Mouse (Mus musculus) CH12.LX (cell line): Measurements from ENCODE around the gene Mplkip. TPM values are rescaled to one million over a fixed set of nuclear protein-coding genes. Genes with fewer than 3 reads are reported as not detected.

Experiments
- DNase-seq: peaks from one replicate; pipeline ENCODE4 v3.0.0-alpha.2; 2013; ENCODE audit errors: extremely low read depth
- H3K27ac ChIP-seq: 2 replicates; pipeline ENCODE4 v1.5.1; 2012; ENCODE audit warnings: low read depth, mild to moderate bottlenecking, control low read depth, moderate library complexity; ENCODE audit not compliant: insufficient read depth
- H3K27me3 ChIP-seq: replicated peaks from 2 replicates; pipeline ENCODE3; 2012; ENCODE audit warnings: inconsistent platforms
- H3K36me3 ChIP-seq, 2 experiments: replicated peaks in 1 of 2; 2 replicates each; pipeline versions ENCODE3 to v1.6.1; 2012; ENCODE audit warnings: inconsistent platforms in 1 of 2, low read length in 1 of 2, mild to moderate bottlenecking in 1 of 2, mixed read lengths in 1 of 2, moderate library complexity in 1 of 2; ENCODE audit not compliant: control insufficient read depth in 1 of 2, insufficient read depth in 1 of 2
- H3K4me1 ChIP-seq, 2 experiments: 2 replicates each; pipeline ENCODE4 v1.6.1; 2012; ENCODE audit warnings: inconsistent platforms in 1 of 2, moderate library complexity in 1 of 2; ENCODE audit not compliant: insufficient read depth in 2 of 2, control insufficient read depth in 1 of 2
- H3K4me2 ChIP-seq: 2 replicates; pipeline ENCODE4 v1.6.1; 2012; ENCODE audit warnings: low read depth, mild to moderate bottlenecking, control low read depth; ENCODE audit not compliant: poor library complexity, insufficient read depth, severe bottlenecking
- H3K4me3 ChIP-seq, 3 experiments: fragments of 150-350 bp in 1 of 3; sonication (generic) in 1 of 3; replicated peaks in 1 of 3; 2 replicates each; pipeline versions ENCODE3 to v1.5.1; 2011 to 2012; ENCODE audit warnings: low read depth in 2 of 3, low read length in 2 of 3, mild to moderate bottlenecking in 2 of 3, moderate library complexity in 2 of 3, control low read depth in 1 of 3, improper control_type of control experiment in 1 of 3, inconsistent platforms in 1 of 3, mixed read lengths in 1 of 3; ENCODE audit not compliant: poor library complexity in 1 of 3
- H3K79me2 ChIP-seq: replicated peaks from 2 replicates; pipeline ENCODE4 v1.6.1; 2012; ENCODE audit warnings: mild to moderate bottlenecking, moderate library complexity; ENCODE audit not compliant: control insufficient read depth, poor library complexity, insufficient read depth, severe bottlenecking; ENCODE audit errors: extremely low read depth
- H3K9ac ChIP-seq: 2 replicates; pipeline ENCODE4 v1.6.1; 2012; ENCODE audit warnings: low read depth, mild to moderate bottlenecking, control low read depth, moderate library complexity; ENCODE audit not compliant: insufficient read depth
- H3K9me3 ChIP-seq: replicated peaks from 2 replicates; pipeline ENCODE3; 2012; ENCODE audit warnings: low read length, inconsistent platforms, mixed read lengths
- BHLHE40 ChIP-seq: IDR thresholded peaks from 2 replicates; pipeline ENCODE4 v1.6.1; 2011; ENCODE audit warnings: mild to moderate bottlenecking, low read depth, low read length, improper control_type of control experiment
- CHD1 ChIP-seq: IDR thresholded peaks from 2 replicates; pipeline ENCODE4 v1.6.1; 2012; ENCODE audit warnings: low read depth, low read length, improper control_type of control experiment, inconsistent platforms
- CHD2 ChIP-seq: IDR thresholded peaks from 2 replicates; pipeline ENCODE4 v1.6.1; 2011; ENCODE audit warnings: low read length, improper control_type of control experiment
- CTCF ChIP-seq, 2 experiments: IDR thresholded peaks in 1 of 2; conservative IDR thresholded peaks in 1 of 2; 2 replicates each; pipeline ENCODE4 v1.5.1; 2011 to 2012; ENCODE audit warnings: low read depth in 2 of 2, low read length in 2 of 2, improper control_type of control experiment in 1 of 2, inconsistent platforms in 1 of 2, mild to moderate bottlenecking in 1 of 2, moderate library complexity in 1 of 2
- E2F4 ChIP-seq: IDR thresholded peaks from 2 replicates; pipeline ENCODE4 v1.6.1; 2011; ENCODE audit warnings: low read depth, low read length, improper control_type of control experiment; ENCODE audit not compliant: insufficient replicate concordance
- ELF1 ChIP-seq: IDR thresholded peaks from 2 replicates; pipeline ENCODE4 v1.6.1; 2014; ENCODE audit warnings: low read depth, mild to moderate bottlenecking, inconsistent platforms, low read length, improper control_type of control experiment
- EP300 ChIP-seq: IDR thresholded peaks from 2 replicates; pipeline ENCODE4 v1.6.1; 2011; ENCODE audit warnings: low read length, improper control_type of control experiment
- ETS1 ChIP-seq: conservative IDR thresholded peaks from 2 replicates; pipeline ENCODE4 v1.6.1; 2012; ENCODE audit warnings: low read depth, mild to moderate bottlenecking, inconsistent platforms, low read length, improper control_type of control experiment, moderate library complexity
- GABPA ChIP-seq: IDR thresholded peaks from 2 replicates; pipeline ENCODE4 v1.6.1; 2012; ENCODE audit warnings: low read depth, low read length, improper control_type of control experiment, inconsistent platforms; ENCODE audit not compliant: insufficient replicate concordance
- HCFC1 ChIP-seq: IDR thresholded peaks from 2 replicates; pipeline ENCODE4 v1.6.1; 2012; ENCODE audit warnings: low read depth, mild to moderate bottlenecking, inconsistent platforms, low read length, improper control_type of control experiment
- IRF4 ChIP-seq: IDR thresholded peaks from 2 replicates; pipeline ENCODE4 v1.6.1; 2014; ENCODE audit warnings: low read depth, mild to moderate bottlenecking, inconsistent platforms, low read length, improper control_type of control experiment
- JUN ChIP-seq: IDR thresholded peaks from 2 replicates; pipeline ENCODE4 v1.6.1; 2011; ENCODE audit warnings: low read depth, mild to moderate bottlenecking, low read length, improper control_type of control experiment, moderate library complexity; ENCODE audit not compliant: insufficient read depth
- JUND ChIP-seq: conservative IDR thresholded peaks from 2 replicates; pipeline ENCODE4 v1.6.1; 2011; ENCODE audit warnings: low read depth, low read length, improper control_type of control experiment
- KAT2A ChIP-seq: IDR thresholded peaks from 2 replicates; pipeline ENCODE4 v1.6.1; 2012; ENCODE audit warnings: low read length, improper control_type of control experiment, inconsistent platforms; ENCODE audit not compliant: insufficient replicate concordance
- MAFK ChIP-seq: IDR thresholded peaks from 2 replicates; pipeline ENCODE4 v1.6.1; 2011; ENCODE audit warnings: low read length, improper control_type of control experiment; ENCODE audit not compliant: insufficient replicate concordance
- MAX ChIP-seq: IDR thresholded peaks from 2 replicates; pipeline ENCODE4 v1.6.1; 2011; ENCODE audit warnings: low read length, improper control_type of control experiment
- MAZ ChIP-seq: IDR thresholded peaks from 2 replicates; pipeline ENCODE4 v1.6.1; 2012; ENCODE audit warnings: low read depth, mild to moderate bottlenecking, inconsistent platforms, low read length, improper control_type of control experiment, moderate library complexity
- MEF2A ChIP-seq: IDR thresholded peaks from 2 replicates; pipeline ENCODE4 v1.6.1; 2014; ENCODE audit warnings: low read depth, mild to moderate bottlenecking, inconsistent platforms, low read length, improper control_type of control experiment, borderline replicate concordance
- MXI1 ChIP-seq: IDR thresholded peaks from 2 replicates; pipeline ENCODE4 v1.6.1; 2011; ENCODE audit warnings: mild to moderate bottlenecking, low read depth, low read length, improper control_type of control experiment
- MYC ChIP-seq: IDR thresholded peaks from 2 replicates; pipeline ENCODE4 v1.6.1; 2011; ENCODE audit warnings: low read depth, mild to moderate bottlenecking, improper control_type of control experiment, low read length
- NELFE ChIP-seq: IDR thresholded peaks from 2 replicates; pipeline ENCODE4 v1.6.1; 2011; ENCODE audit warnings: low read depth, low read length, improper control_type of control experiment
- NRF1 ChIP-seq: IDR thresholded peaks from 2 replicates; pipeline ENCODE4 v1.6.1; 2014; ENCODE audit warnings: low read depth, mild to moderate bottlenecking, inconsistent platforms, low read length, improper control_type of control experiment, moderate library complexity
- PAX5 ChIP-seq: IDR thresholded peaks from 2 replicates; pipeline ENCODE4 v1.6.1; 2012; ENCODE audit warnings: low read length, inconsistent platforms, mixed read lengths
- POLR2A ChIP-seq: IDR thresholded peaks from 2 replicates; pipeline ENCODE4 v1.6.1; 2011; ENCODE audit warnings: low read depth, mild to moderate bottlenecking, improper control_type of control experiment, low read length
- POLR2AphosphoS2 ChIP-seq: IDR thresholded peaks from 2 replicates; pipeline ENCODE4 v1.6.1; 2011; ENCODE audit warnings: low read depth, low read length, improper control_type of control experiment
- RAD21 ChIP-seq: IDR thresholded peaks from 2 replicates; pipeline ENCODE4 v1.6.1; 2011; ENCODE audit warnings: low read depth, mild to moderate bottlenecking, low read length, improper control_type of control experiment, moderate library complexity
- RCOR1 ChIP-seq: conservative IDR thresholded peaks from 2 replicates; pipeline ENCODE4 v1.6.1; 2012; ENCODE audit warnings: low read depth, mild to moderate bottlenecking, inconsistent platforms, low read length, improper control_type of control experiment
- SIN3A ChIP-seq: IDR thresholded peaks from 2 replicates; pipeline ENCODE4 v1.6.1; 2012; ENCODE audit warnings: low read length, improper control_type of control experiment, inconsistent platforms
- SMC3 ChIP-seq: IDR thresholded peaks from 2 replicates; pipeline ENCODE4 v1.6.1; 2011; ENCODE audit warnings: low read depth, low read length, improper control_type of control experiment
- TBP ChIP-seq: conservative IDR thresholded peaks from 2 replicates; pipeline ENCODE4 v1.6.1; 2011; ENCODE audit warnings: low read depth, low read length, improper control_type of control experiment
- TCF12 ChIP-seq: IDR thresholded peaks from 2 replicates; pipeline ENCODE4 v1.6.1; 2014; ENCODE audit warnings: low read depth, mild to moderate bottlenecking, inconsistent platforms, low read length, improper control_type of control experiment
- UBTF ChIP-seq: IDR thresholded peaks from 2 replicates; pipeline ENCODE4 v1.6.1; 2012; ENCODE audit warnings: low read depth, mild to moderate bottlenecking, inconsistent platforms, low read length, improper control_type of control experiment, moderate library complexity
- USF1 ChIP-seq: IDR thresholded peaks from 2 replicates; pipeline ENCODE4 v1.6.1; 2014; ENCODE audit warnings: low read depth, mild to moderate bottlenecking, inconsistent platforms, low read length, improper control_type of control experiment
- USF2 ChIP-seq: conservative IDR thresholded peaks from 2 replicates; pipeline ENCODE4 v1.6.1; 2011; ENCODE audit warnings: low read depth, low read length, improper control_type of control experiment
- ZC3H11A ChIP-seq: IDR thresholded peaks from 2 replicates; pipeline ENCODE4 v1.6.1; 2012; ENCODE audit warnings: low read depth, mild to moderate bottlenecking, inconsistent platforms, low read length, improper control_type of control experiment
- ZKSCAN1 ChIP-seq: IDR thresholded peaks from 2 replicates; pipeline ENCODE4 v1.6.1; 2012; ENCODE audit warnings: low read depth, inconsistent platforms, low read length, improper control_type of control experiment, borderline replicate concordance
- ZMIZ1 ChIP-seq: IDR thresholded peaks from 2 replicates; pipeline ENCODE4 v1.6.1; 2012; ENCODE audit warnings: low read depth, mild to moderate bottlenecking, inconsistent platforms, low read length, improper control_type of control experiment
- ZNF384 ChIP-seq: IDR thresholded peaks from 2 replicates; pipeline ENCODE4 v1.6.1; 2012; ENCODE audit warnings: low read depth, low read length, improper control_type of control experiment, inconsistent platforms
- dilution Hi-C: fragments of 300-500 bp; cut with MboI; formaldehyde crosslinking; loops from 2 replicates; pipeline ENCODE4 v1.14.3; 2020; ENCODE audit warnings: low sequenced_read_pairs; ENCODE audit not compliant: extremely low pct_unique_long_range_greater_than_20kb, extremely low pct_ligation_motif_present
- in situ Hi-C: fragments of 300-500 bp; cut with MboI; formaldehyde crosslinking; loops from 3 replicates; pipeline ENCODE4 v1.14.3; 2019; ENCODE audit warnings: low sequenced_read_pairs, low pct_ligation_motif_present, low pct_unique_long_range_greater_than_20kb, mixed read lengths
- polyA plus RNA-seq: library from polyadenylated mRNA; unstranded; fragments of >175 nt; gene quantifications from 2 replicates; pipeline ENCODE4 v1.2.1, GENCODE M21; 2012; ENCODE audit warnings: low read depth; ENCODE audit not compliant: insufficient read length
- total RNA-seq, 2 experiments: library from RNA; depleted of rRNA; stranded (reverse); fragments of 300-350 nt in 1 of 2; fragments of >200 nt in 1 of 2; gene quantifications; 2 replicates each; pipeline ENCODE4 v1.2.3; 2012 to 2014

The Mplkip gene
- 12.5 and 13.7 TPM in 2 replicates for total RNA-seq (2012; rRNA removed)
- 33.4 and 33.5 TPM in 2 replicates for total RNA-seq (2014; rRNA removed)
- polyA plus RNA-seq, result 16.6 and 30.0 TPM in 2 replicates

GRCm38 (mm10) chr13:17694911-17695699, at the start of gene Mplkip, which contains the start of gene Sugct:
TSS of gene Mplkip (plus strand) at chr13:17695192.
TSS of gene Sugct (minus strand) at chr13:17695553.
- in situ Hi-C loops, result no loop called here
- H3K9me3 ChIP-seq, result no peaks in the 10 kb centered on the region
- peaks cover 0 to 14% of the 10 kb centered on the region in 2 experiments; a peak in 2 of 4 replicates for H3K4me1 ChIP-seq
- peak within 1 kb of the TSS; percentile 85 for H3K27ac ChIP-seq
- H3K4me3 ChIP-seq, result peak within 1 kb of the TSS; percentile 79 to 88 (median 88)
- H3K4me2 ChIP-seq, result peak within 1 kb of the TSS; percentile 60; the same call in 1 of the 2 replicates
- dilution Hi-C loops, result no loop called here
- TF ChIP-seq MEF2A, result peak; percentile 77
- TF ChIP-seq ZKSCAN1, result no peak
- TF ChIP-seq ZNF384, result no peak
- TF ChIP-seq NELFE, result peak; percentile 84
- TF ChIP-seq USF1, result no peak
- no peak for TF ChIP-seq JUN
- TF ChIP-seq CTCF (conservative IDR thresholded peaks at IDR 0.05 in 1 of 2, IDR thresholded peaks at IDR 0.05 in 1 of 2; ENCODE audit: low read depth in 2 of 2, low read length in 2 of 2), result no peak
- peak; percentile 74 for TF ChIP-seq BHLHE40
- TF ChIP-seq SMC3, result no peak
- 0 out of 2 replicates have a peak, but pooled peaks have one; percentile 46 for TF ChIP-seq UBTF
- no peak for TF ChIP-seq CHD2
- TF ChIP-seq TBP, result peak; percentile 99
- peak; percentile 95 for TF ChIP-seq ELF1
- 0 out of 2 replicates have a peak, but pooled peaks have one; percentile 5 for TF ChIP-seq ETS1
- TF ChIP-seq MXI1, result peak; percentile 69
- peak; percentile 85 for TF ChIP-seq SIN3A
- peak; percentile 82 for TF ChIP-seq POLR2A
- no peak for TF ChIP-seq CHD1
- no peak; the same call in 1 of the 2 replicates for TF ChIP-seq GABPA
- peak; percentile 78; the same call in 1 of the 2 replicates for TF ChIP-seq KAT2A
- TF ChIP-seq RCOR1, result no peak
- no peak for TF ChIP-seq MAFK
- no peak for TF ChIP-seq RAD21
- no peak; the same call in 1 of the 2 replicates for TF ChIP-seq MAX
- no peak for TF ChIP-seq MAZ
- no peak; the same call in 1 of the 2 replicates for TF ChIP-seq E2F4
- TF ChIP-seq NRF1, result no peak
- no peak for TF ChIP-seq JUND
- peak; percentile 88 for TF ChIP-seq HCFC1
- peak; percentile 94 for TF ChIP-seq TCF12
- TF ChIP-seq POLR2AphosphoS2, result no peak
- no peak for TF ChIP-seq PAX5
- no peak for TF ChIP-seq ZMIZ1
- TF ChIP-seq IRF4, result peak; percentile 73
- no peak for TF ChIP-seq USF2
- TF ChIP-seq MYC, result peak; percentile 44; the same call in 1 of the 2 replicates
- no peak for TF ChIP-seq EP300
- TF ChIP-seq ZC3H11A, result no peak
- DNase-seq, result peak; percentile 100
- H3K79me2 ChIP-seq, result peaks cover 22% of the 10 kb centered on the region
- no peaks in the 10 kb centered on the region for H3K27me3 ChIP-seq
- peak within 1 kb of the TSS; percentile 97 for H3K9ac ChIP-seq
- peaks cover 0 to 6% of the 10 kb centered on the region in 2 experiments for H3K36me3 ChIP-seq
